Mouse (Mus musculus): ENCODE results near the gene Urah. TPM values are rescaled to one million over a fixed set of nuclear protein-coding genes. Genes with fewer than 3 reads are reported as not detected.
A peak's percentile ranks its signal among the peaks of the same experiment; 100 is the strongest.

Urah gene
- polyA plus RNA-seq, 1 experiment from 2014 or later = 1.3 TPM

DNA sequence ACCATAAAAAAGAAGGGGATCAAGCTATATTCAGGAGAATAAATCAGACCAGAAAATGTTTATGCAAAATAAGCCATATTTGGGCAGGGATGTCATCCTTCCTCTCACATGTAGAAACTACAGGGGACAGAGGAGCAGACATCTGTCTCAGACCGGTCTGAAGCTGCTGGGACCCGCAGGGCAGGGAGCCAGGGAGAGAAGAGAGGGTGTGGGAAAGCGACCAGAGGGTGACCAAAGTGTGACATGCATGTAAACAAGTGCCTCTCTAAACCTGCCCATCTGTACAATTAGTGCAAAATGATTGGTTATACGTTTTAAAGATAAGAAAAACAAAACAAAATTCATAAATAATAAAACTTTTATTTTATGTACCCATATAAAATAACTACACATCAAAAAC, 14.6 kb upstream of the Urah start:
- Histone ChIP-seq H3K36me3 (no peaks in the 10 kb centered on the region), H3K9me3 (no peaks in the 10 kb centered on the region), H3K9ac (replicated peaks) (no peak overlapping the region), H3K27me3 (peaks cover 3% of the 10 kb centered on the region; the same call in 1 of the 2 replicates), H3K4me3 (replicated peaks) (no peak overlapping the region), H3K4me2 (no peak overlapping the region), H3K4me1 (replicated peaks) (no peaks in the 10 kb centered on the region; the same call in 1 of the 2 replicates), H3K27ac (no peak overlapping the region)
- no peak for ATAC-seq (ENCODE audit: insufficient number of reproducible peaks, insufficient read depth, low FRiP score, low TSS enrichment, low read depth)
- 81% methylated on average over 4 of the region's 4 CpGs for WGBS

DNA sequence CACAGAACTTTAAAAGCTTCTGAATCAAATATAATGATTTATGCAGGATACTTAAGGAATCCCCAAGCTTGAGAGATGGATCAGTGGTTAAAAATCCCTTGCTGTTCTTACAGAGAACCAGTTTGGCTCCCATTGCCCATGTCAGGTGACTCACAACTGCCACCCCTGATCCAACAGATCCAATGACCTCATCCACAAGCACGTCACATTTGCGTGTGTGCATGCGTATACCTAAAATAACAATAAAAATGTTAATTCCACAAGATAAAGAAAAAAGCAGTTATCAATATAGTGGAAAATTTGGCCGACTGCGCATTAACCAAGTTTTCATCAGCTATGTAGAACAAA, 13.5 kb upstream of the Urah start:
- peaks cover 3% of the 10 kb centered on the region; the same call in 1 of the 2 replicates for H3K27me3 ChIP-seq
- no peaks in the 10 kb centered on the region; the same call in 1 of the 2 replicates for H3K4me1 ChIP-seq (replicated peaks)
- no peaks in the 10 kb centered on the region for H3K9me3 ChIP-seq
- H3K4me2 ChIP-seq = peak overlapping the region; percentile 70
- H3K9ac ChIP-seq (replicated peaks) = peak overlapping the region; percentile 44; the same call in 1 of the 2 replicates
- WGBS = 45% methylated on average over 5 of the region's 5 CpGs
- ATAC-seq (ENCODE audit: insufficient number of reproducible peaks, insufficient read depth, low FRiP score, low TSS enrichment, low read depth) = no peak
- H3K36me3 ChIP-seq = no peaks in the 10 kb centered on the region
- H3K4me3 ChIP-seq (replicated peaks) = peak overlapping the region; percentile 56
- H3K27ac ChIP-seq = no peak overlapping the region

DNA sequence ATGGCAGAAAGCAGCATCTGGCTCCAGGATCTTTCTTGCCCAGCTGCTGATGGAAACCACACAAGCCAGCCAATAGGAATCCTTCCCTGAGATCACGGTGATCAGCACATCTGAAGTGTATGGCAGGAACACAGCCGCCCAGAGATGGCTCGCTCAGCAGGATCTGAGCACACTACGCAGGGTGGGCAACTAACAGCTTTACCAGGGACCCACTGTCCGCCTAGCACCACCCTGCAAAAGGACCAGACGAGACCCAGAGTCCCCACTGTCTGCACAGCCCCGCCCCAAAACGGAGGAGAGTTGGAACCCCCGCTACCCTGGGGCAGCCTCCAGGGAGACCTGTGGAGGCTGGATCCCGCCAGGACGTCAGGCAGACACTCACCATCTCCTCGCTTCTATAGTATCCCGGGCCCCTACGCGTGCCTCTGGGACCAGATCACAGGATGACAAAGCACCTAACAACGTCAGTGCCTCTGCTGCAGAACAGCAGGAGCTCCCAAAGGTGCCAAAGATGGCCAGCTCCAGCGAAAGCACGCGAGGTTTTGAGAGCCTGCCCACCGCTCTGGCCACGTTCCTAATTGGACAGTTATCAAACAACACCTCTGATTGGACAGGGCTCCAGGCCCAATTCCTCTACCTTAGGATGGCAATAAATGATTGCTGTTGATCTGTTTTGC, 13.0 kb upstream of the Urah start, which contains the start of gene Zfp941:
Gene Zfp941 (minus strand): TSS at position 526 of the 677 bp plus-strand sequence.
- no peak within 1 kb of the TSS for H3K27ac ChIP-seq
- H3K4me1 ChIP-seq (replicated peaks) = no peaks in the 10 kb centered on the region; the same call in 1 of the 2 replicates

DNA sequence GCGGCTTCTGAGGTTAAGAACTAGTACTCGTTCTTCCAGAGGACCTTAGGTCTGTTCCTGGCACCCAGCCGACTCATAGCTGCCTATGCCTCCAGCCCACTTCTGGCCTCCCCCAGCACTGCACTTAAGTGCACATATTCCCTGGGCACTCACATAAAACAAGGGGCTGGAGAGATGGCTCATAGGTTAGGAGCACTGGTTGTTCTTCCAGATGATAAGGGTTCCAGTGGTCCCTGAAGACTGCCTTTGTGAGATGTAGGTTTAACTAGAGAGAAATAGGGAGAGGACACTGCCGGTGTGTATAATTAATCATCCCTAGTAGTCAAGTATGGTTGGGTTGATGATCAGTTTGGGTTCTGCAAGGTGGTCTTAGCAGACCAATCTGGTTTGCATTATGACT, 12.1 kb upstream of the Urah start:
- ATAC-seq (ENCODE audit: insufficient number of reproducible peaks, insufficient read depth, low FRiP score, low TSS enrichment, low read depth) = no peak
- Histone ChIP-seq H3K27ac (no peak overlapping the region), H3K27me3 (peaks cover 3% of the 10 kb centered on the region; the same call in 1 of the 2 replicates), H3K4me1 (replicated peaks) (no peaks in the 10 kb centered on the region; the same call in 1 of the 2 replicates), H3K9me3 (no peaks in the 10 kb centered on the region), H3K4me3 (replicated peaks) (no peak overlapping the region), H3K4me2 (no peak overlapping the region), H3K9ac (replicated peaks) (no peak overlapping the region), H3K36me3 (no peaks in the 10 kb centered on the region)
- WGBS = 92% methylated on average over 4 of the region's 4 CpGs

More for the DNA sequence above, 13.0 kb upstream of the Urah start, which contains the start of gene Zfp941:
- peak within 1 kb of the TSS; percentile 70 for H3K4me2 ChIP-seq
- H3K9me3 ChIP-seq = no peaks in the 10 kb centered on the region
- peak within 1 kb of the TSS; percentile 44 for H3K9ac ChIP-seq (replicated peaks)
- H3K27me3 ChIP-seq = peaks cover 3% of the 10 kb centered on the region; the same call in 1 of the 2 replicates
- H3K36me3 ChIP-seq = no peaks in the 10 kb centered on the region
- ATAC-seq (ENCODE audit: insufficient number of reproducible peaks, insufficient read depth, low FRiP score, low TSS enrichment, low read depth) = peak; percentile 71
- 1% methylated on average over 21 of the region's 21 CpGs for WGBS
- peak within 1 kb of the TSS; percentile 56 for H3K4me3 ChIP-seq (replicated peaks)

DNA sequence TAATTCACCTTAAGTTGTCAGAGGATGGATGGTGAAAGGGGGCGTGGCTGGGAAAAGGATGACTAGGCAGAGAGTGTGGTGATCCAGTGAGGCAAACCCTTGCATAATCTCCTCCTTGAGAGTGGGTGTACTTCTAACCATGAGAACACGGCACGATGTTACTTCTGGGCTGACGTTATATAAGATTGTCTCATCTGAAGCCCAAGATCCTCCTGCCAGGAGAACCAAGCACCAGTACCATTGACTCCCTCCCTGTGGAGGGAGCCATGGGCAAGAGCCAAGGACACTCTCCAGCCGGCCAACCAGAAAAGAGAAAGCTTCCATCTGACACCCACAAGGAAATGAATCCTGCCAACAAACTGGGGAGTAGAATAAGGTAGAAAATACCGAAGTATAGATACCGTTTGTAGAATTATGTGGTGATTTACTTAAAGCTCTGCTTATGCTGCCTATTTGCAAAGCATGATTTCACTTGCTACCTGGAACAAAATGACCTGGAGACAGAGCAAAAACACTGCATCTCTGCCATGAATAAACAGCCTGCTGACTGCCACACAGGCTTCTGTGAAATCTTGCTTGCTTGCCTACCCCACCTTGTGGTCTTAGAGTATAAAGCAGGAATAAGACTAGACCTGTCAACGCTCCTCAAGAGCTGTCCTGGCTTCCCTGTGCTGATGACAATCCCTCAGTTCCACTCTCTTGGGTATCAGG, 6.5 kb upstream of the Urah start:
- WGBS = 45% methylated on average over 8 of the region's 8 CpGs

DNA sequence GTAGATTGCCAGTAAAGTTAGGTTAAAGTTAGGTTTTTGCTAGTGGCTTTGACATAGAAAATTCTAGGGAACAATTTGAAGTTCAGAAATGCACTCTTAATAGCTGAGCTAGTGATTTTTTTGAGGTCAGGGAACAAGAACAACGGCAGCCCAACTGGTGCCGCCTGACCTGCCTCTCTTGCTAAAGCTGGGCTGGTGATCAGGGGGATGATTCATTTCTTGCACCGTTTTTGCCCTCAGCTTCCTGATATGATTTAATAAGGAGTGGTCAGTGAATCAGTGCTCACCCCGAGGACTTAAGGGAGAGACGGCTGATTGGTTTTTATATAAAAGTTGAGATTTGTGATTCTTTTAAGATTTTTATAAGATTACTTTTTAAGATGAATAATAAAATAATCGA, 3.4 kb upstream of the Urah start:
- 76% methylated on average over 6 of the region's 6 CpGs for WGBS
- H3K4me1 ChIP-seq (replicated peaks) = no peaks in the 10 kb centered on the region
- no peaks in the 10 kb centered on the region for H3K36me3 ChIP-seq
- H3K9ac ChIP-seq (replicated peaks) = no peak overlapping the region
- ATAC-seq (ENCODE audit: insufficient number of reproducible peaks, insufficient read depth, low FRiP score, low TSS enrichment, low read depth) = no peak
- H3K27ac ChIP-seq = no peak overlapping the region
- no peaks in the 10 kb centered on the region for H3K27me3 ChIP-seq
- H3K4me3 ChIP-seq (replicated peaks) = no peak overlapping the region
- H3K4me2 ChIP-seq = no peak overlapping the region
- no peaks in the 10 kb centered on the region for H3K9me3 ChIP-seq

More for the DNA sequence above, 6.5 kb upstream of the Urah start:
- Histone ChIP-seq H3K27me3 (peaks cover 3% of the 10 kb centered on the region; the same call in 1 of the 2 replicates), H3K9ac (replicated peaks) (no peak overlapping the region), H3K9me3 (no peaks in the 10 kb centered on the region), H3K27ac (no peak overlapping the region), H3K4me1 (replicated peaks) (no peaks in the 10 kb centered on the region), H3K4me2 (no peak overlapping the region), H3K36me3 (no peaks in the 10 kb centered on the region), H3K4me3 (replicated peaks) (no peak overlapping the region)
- no peak for ATAC-seq (ENCODE audit: insufficient number of reproducible peaks, insufficient read depth, low FRiP score, low TSS enrichment, low read depth)

DNA sequence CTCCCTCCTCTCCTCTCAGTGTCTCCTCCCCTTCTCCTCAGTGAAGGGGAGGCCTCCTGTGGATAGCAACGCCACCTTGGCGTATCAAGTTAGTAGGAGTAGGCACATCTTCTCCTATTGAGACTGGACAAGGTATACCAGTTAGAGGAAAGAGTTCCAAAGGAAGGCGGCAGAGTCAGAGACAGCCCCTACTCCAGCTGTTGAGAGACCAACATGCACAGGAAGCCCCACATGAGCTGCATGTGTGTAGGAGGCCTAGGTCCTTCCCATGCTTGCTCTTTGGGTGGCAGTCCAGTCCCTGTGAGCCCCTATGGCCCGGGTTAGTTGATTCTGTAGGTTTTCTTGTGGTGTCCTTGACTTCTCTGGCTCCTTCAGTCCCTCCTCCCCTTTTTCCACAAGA, 1.5 kb upstream of the Urah start:
- no peak overlapping the region for H3K4me3 ChIP-seq (replicated peaks)

DNA sequence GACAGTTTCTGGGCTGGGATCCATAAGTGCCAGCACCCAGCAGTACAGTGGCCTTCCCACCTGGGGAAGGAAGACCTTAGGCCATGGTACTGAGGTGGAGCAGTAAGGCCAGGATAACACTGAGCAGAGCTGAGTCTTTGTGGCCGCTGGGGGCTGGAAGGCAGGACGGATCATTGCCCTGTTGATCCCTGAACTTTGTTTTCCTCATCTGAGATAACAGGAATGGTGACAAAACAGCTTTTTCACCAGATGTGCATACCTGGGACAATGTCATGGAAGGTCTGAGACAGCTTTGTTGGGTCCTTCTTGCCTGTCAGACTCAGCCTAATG, 905 bp downstream of the Urah start:
- H3K36me3 ChIP-seq = no peaks in the 10 kb centered on the region
- peaks cover 26% of the 10 kb centered on the region for H3K27me3 ChIP-seq
- H3K9me3 ChIP-seq = no peaks in the 10 kb centered on the region
- H3K4me3 ChIP-seq (replicated peaks) = no peak overlapping the region
- H3K9ac ChIP-seq (replicated peaks) = no peak overlapping the region
- no peak for ATAC-seq (ENCODE audit: insufficient number of reproducible peaks, insufficient read depth, low FRiP score, low TSS enrichment, low read depth)
- H3K4me1 ChIP-seq (replicated peaks) = no peaks in the 10 kb centered on the region
- no peak overlapping the region for H3K27ac ChIP-seq
- 71% methylated on average over 2 of the region's 2 CpGs for WGBS
- no peak overlapping the region for H3K4me2 ChIP-seq

More for the DNA sequence above, 1.5 kb upstream of the Urah start:
- no peak overlapping the region for H3K27ac ChIP-seq
- H3K4me2 ChIP-seq = no peak overlapping the region
- peaks cover 3% of the 10 kb centered on the region; the same call in 1 of the 2 replicates for H3K27me3 ChIP-seq
- ATAC-seq (ENCODE audit: insufficient number of reproducible peaks, insufficient read depth, low FRiP score, low TSS enrichment, low read depth) = no peak
- 72% methylated on average over 4 of the region's 4 CpGs for WGBS
- no peaks in the 10 kb centered on the region for H3K9me3 ChIP-seq
- H3K4me1 ChIP-seq (replicated peaks) = no peaks in the 10 kb centered on the region
- H3K36me3 ChIP-seq = no peaks in the 10 kb centered on the region
- H3K9ac ChIP-seq (replicated peaks) = no peak overlapping the region

DNA sequence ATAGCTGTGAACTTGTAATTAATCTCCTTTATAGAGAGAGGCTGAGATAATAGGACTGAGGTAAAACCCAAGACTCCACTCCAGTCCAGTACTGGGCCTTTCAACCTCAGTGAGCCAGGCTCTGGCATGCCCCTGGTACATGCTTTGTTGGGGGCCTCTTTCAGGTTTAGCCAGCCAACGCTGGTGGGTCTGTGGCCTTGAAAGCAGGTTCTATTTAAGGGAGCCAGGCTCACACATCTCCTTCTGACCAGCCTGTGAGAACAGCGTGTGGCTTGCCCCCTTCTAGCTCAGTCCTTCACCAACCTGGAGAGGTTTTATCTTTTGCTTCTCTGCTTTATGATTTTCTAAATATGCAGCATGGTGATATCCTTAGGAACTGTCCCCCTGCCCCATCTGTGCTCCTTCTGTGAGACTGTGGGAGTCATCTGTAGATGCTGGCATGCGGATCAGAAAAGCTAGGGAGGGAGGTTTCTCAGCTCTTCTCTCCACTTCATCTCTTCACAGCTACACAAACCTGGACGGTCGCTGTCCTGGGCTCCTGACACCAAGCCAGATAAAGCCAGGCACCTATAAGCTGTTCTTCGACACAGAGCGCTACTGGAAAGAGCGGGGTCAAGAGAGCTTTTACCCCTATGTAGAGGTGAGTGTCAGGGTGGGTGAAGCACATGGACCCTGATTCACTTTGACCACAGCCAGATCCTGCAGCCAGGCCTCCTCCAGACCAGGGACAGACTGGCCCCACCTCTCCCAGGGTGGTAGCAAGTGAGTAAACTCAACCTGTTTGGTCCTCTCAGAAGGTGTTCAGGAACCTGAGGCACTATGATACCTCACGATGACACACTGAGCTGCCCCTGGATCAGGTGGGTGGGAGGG, 1.7 kb downstream of the Urah start:
- H3K27me3 ChIP-seq = peaks cover 33% of the 10 kb centered on the region
- no peak overlapping the region for H3K4me3 ChIP-seq (replicated peaks)
- 83% methylated on average over 9 of the region's 9 CpGs for whole genome bisulfite sequencing
- no peak overlapping the region for H3K9ac ChIP-seq (replicated peaks)
- no peaks in the 10 kb centered on the region for H3K36me3 ChIP-seq
- H3K9me3 ChIP-seq = no peaks in the 10 kb centered on the region
- H3K27ac ChIP-seq = no peak overlapping the region
- no peak overlapping the region for H3K4me2 ChIP-seq
- ATAC-seq (ENCODE audit: insufficient number of reproducible peaks, insufficient read depth, low FRiP score, low TSS enrichment, low read depth) = no peak
- 0 out of 2 replicates have a peak, but pooled peaks cover 3% of the 10 kb centered on the region for H3K4me1 ChIP-seq (replicated peaks)

DNA sequence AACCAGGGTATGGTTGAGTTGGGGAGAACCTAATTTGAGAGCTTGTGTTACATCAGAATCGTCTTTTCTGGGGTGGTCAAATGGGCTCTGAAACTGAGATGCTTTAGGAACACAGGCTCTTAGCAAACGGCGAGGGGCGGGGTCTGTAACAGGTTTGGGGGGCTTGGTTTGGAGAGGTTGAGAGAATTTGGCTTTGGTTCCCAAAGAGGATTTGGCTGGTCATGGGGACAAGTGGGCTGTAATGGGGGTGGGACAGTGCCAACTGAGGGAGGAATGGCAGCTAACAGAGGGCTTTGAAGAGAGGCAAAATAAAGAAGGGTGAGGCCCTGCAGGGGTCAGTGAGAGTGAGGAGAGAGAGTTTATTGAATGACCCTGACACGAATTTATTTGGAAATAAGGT, 4.7 kb downstream of the Urah start:
- Histone ChIP-seq H3K36me3 (no peaks in the 10 kb centered on the region), H3K4me3 (replicated peaks) (no peak overlapping the region), H3K9me3 (no peaks in the 10 kb centered on the region), H3K27me3 (peaks cover 60% of the 10 kb centered on the region), H3K4me2 (no peak overlapping the region), H3K27ac (no peak overlapping the region), H3K9ac (replicated peaks) (no peak overlapping the region), H3K4me1 (replicated peaks) (0 out of 2 replicates have a peak, but pooled peaks cover 3% of the 10 kb centered on the region)
- no peak for ATAC-seq (ENCODE audit: insufficient number of reproducible peaks, insufficient read depth, low FRiP score, low TSS enrichment, low read depth)
- WGBS = 55% methylated on average over 5 of the region's 5 CpGs

Measured in limb, embryonic 12.5 days (tissue).